Mouse (Mus musculus) erythroblast, embryonic 14.5 days (primary cell): ENCODE measurements around the gene Hist1h1d.

ENCODE experiments used
- GATA1 ChIP-seq: IDR thresholded peaks from 2 replicates; pipeline ENCODE4 v1.6.1; 2012; ENCODE audit warnings: low read length, inconsistent platforms, mixed read lengths
- TAL1 ChIP-seq: IDR thresholded peaks from 3 replicates; pipeline ENCODE4 v1.6.1; 2012; ENCODE audit warnings: low read length, inconsistent platforms, mixed read lengths

DNA sequence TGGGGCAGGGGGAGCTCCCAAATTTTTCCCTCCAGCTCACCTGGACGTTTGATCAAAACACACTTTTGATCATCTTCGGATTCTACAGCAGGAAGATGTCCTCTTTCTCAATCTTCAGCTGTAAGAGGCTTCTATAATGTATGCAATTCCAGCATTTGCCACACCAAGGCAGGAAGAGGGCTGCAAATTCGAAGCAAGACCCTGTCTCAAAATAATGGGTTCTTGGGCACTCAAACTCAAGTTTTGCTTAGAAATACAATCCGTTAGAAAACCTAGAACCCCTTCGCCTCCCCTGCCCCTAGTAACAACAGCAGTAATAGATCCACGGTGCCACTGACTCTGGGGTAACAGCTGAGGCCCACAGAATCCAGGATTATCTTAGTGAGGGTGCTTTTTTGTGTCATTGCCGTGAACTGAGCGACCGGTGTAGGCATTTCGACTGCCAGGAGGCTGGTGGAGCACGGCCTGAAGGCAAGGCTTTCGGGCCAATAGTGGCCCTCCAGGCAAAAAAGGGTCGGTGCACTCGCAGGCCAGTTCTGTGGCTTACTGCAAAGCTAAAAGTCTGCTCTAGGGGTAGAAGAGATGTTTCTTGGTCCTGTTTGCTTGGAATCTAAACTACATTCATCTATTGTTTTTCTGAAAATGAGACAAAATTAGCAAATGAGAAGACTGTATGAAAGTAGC, 47.3 kb upstream of the Hist1h1d start:
- no peak for TF ChIP-seq GATA1
- no peak for TF ChIP-seq TAL1
